Mouse (Mus musculus): ENCODE data around the gene Sptbn2. TPM values are rescaled to one million over a fixed set of nuclear protein-coding genes. Genes with fewer than 3 reads are reported as not detected.

Sptbn2 gene
- polyA plus RNA-seq (2015; fragmentation: Nextera tagmentation; extraction: Ambion mirVana): 2.8 and 2.9 TPM in 2 replicates

GRCm38 (mm10) chr19:4711098-4711600 lies at the start of gene Sptbn2:
Gene Sptbn2, plus strand, starts transcription at chr19:4711167.
- ATAC-seq (ENCODE audit: insufficient read depth, low FRiP score, low read depth): no peak
- H3K9me3 ChIP-seq: no peaks in the 10 kb centered on the region
- peak within 1 kb of the TSS; percentile 29 for H3K9ac ChIP-seq
- H3K4me2 ChIP-seq: peak within 1 kb of the TSS; percentile 99
- H3K36me3 ChIP-seq: no peaks in the 10 kb centered on the region
- H3K4me3 ChIP-seq (replicated peaks): peak within 1 kb of the TSS; percentile 52
- no peak within 1 kb of the TSS for H3K27ac ChIP-seq
- peaks cover 15% of the 10 kb centered on the region; the same call in 1 of the 2 replicates for H3K4me1 ChIP-seq
- H3K27me3 ChIP-seq (replicated peaks): peaks cover 42% of the 10 kb centered on the region
- 18% methylated on average over 13 of the region's 13 CpGs for WGBS

- Histone ChIP-seq H3K4me1 (no peaks in the 10 kb centered on the region), H3K27me3 (replicated peaks) (no peaks in the 10 kb centered on the region), H3K9ac (no peak overlapping the region), H3K4me3 (replicated peaks) (no peak overlapping the region), H3K36me3 (no peaks in the 10 kb centered on the region), H3K9me3 (no peaks in the 10 kb centered on the region), H3K27ac (no peak overlapping the region), H3K4me2 (no peak overlapping the region)
- no peak for ATAC-seq (ENCODE audit: insufficient read depth, low FRiP score, low read depth)
These were observed 44.2 kb upstream of the Sptbn2 start for GRCm38 (mm10) chr19:4666815-4667214.

GRCm38 (mm10) chr19:4670776-4671175 lies 40.2 kb upstream of the Sptbn2 start:
- no peak for ATAC-seq (ENCODE audit: insufficient read depth, low FRiP score, low read depth)
- no peaks in the 10 kb centered on the region for H3K9me3 ChIP-seq
- no peaks in the 10 kb centered on the region for H3K27me3 ChIP-seq (replicated peaks)
- WGBS: 34% methylated on average over 4 of the region's 4 CpGs
- H3K36me3 ChIP-seq: no peaks in the 10 kb centered on the region
- no peak overlapping the region for H3K27ac ChIP-seq
- no peak overlapping the region for H3K9ac ChIP-seq
- no peaks in the 10 kb centered on the region for H3K4me1 ChIP-seq
- no peak overlapping the region for H3K4me3 ChIP-seq (replicated peaks)
- H3K4me2 ChIP-seq: no peak overlapping the region

GRCm38 (mm10) chr19:4672401-4672800 lies 38.6 kb upstream of the Sptbn2 start:
- Histone ChIP-seq H3K9me3 (no peaks in the 10 kb centered on the region), H3K4me1 (no peaks in the 10 kb centered on the region), H3K36me3 (no peaks in the 10 kb centered on the region), H3K4me3 (replicated peaks) (no peak overlapping the region), H3K9ac (no peak overlapping the region), H3K4me2 (no peak overlapping the region), H3K27me3 (replicated peaks) (no peaks in the 10 kb centered on the region), H3K27ac (no peak overlapping the region)
- 51% methylated on average over 6 of the region's 6 CpGs for WGBS
- no peak for ATAC-seq (ENCODE audit: insufficient read depth, low FRiP score, low read depth)

GRCm38 (mm10) chr19:4694346-4694745 lies 16.6 kb upstream of the Sptbn2 start:
- no peak for ATAC-seq (ENCODE audit: insufficient read depth, low FRiP score, low read depth)
- Histone ChIP-seq H3K9me3 (no peaks in the 10 kb centered on the region), H3K36me3 (no peaks in the 10 kb centered on the region), H3K9ac (no peak overlapping the region), H3K4me1 (no peaks in the 10 kb centered on the region), H3K27me3 (replicated peaks) (peaks cover 16% of the 10 kb centered on the region; the same call in 1 of the 2 replicates), H3K4me3 (replicated peaks) (no peak overlapping the region), H3K27ac (no peak overlapping the region), H3K4me2 (no peak overlapping the region)
- 50% methylated on average over 3 of the region's 3 CpGs for whole genome bisulfite sequencing

GRCm38 (mm10) chr19:4697121-4697520 lies 13.8 kb upstream of the Sptbn2 start:
- 83% methylated on average over 3 of the region's 3 CpGs for WGBS
- H3K27me3 ChIP-seq (replicated peaks): peaks cover 24% of the 10 kb centered on the region; the same call in 1 of the 2 replicates

GRCm38 (mm10) chr19:4697721-4698120 lies 13.2 kb upstream of the Sptbn2 start:
- ATAC-seq (ENCODE audit: insufficient read depth, low FRiP score, low read depth): no peak
- 71% methylated on average over 9 of the region's 9 CpGs for WGBS
- H3K4me2 ChIP-seq: peak overlapping the region; percentile 87
- no peak overlapping the region for H3K9ac ChIP-seq
- H3K9me3 ChIP-seq: no peaks in the 10 kb centered on the region
- peaks cover 24% of the 10 kb centered on the region; the same call in 1 of the 2 replicates for H3K27me3 ChIP-seq (replicated peaks)
- no peaks in the 10 kb centered on the region for H3K36me3 ChIP-seq
- no peak overlapping the region for H3K27ac ChIP-seq
- H3K4me3 ChIP-seq (replicated peaks): peak overlapping the region; percentile 58
- H3K4me1 ChIP-seq: no peaks in the 10 kb centered on the region

More at GRCm38 (mm10) chr19:4697121-4697520, 13.8 kb upstream of the Sptbn2 start:
- no peak for ATAC-seq (ENCODE audit: insufficient read depth, low FRiP score, low read depth)
- no peaks in the 10 kb centered on the region for H3K4me1 ChIP-seq
- no peak overlapping the region for H3K27ac ChIP-seq
- H3K9me3 ChIP-seq: no peaks in the 10 kb centered on the region
- no peak overlapping the region for H3K4me3 ChIP-seq (replicated peaks)
- H3K9ac ChIP-seq: no peak overlapping the region
- H3K36me3 ChIP-seq: no peaks in the 10 kb centered on the region
- H3K4me2 ChIP-seq: no peak overlapping the region

- peak within 1 kb of the TSS; percentile 87 for H3K4me2 ChIP-seq
- peak; percentile 60 for ATAC-seq (ENCODE audit: insufficient read depth, low FRiP score, low read depth)
- H3K9ac ChIP-seq: no peak within 1 kb of the TSS; the same call in 1 of the 2 replicates
- no peaks in the 10 kb centered on the region for H3K36me3 ChIP-seq
- no peaks in the 10 kb centered on the region for H3K9me3 ChIP-seq
- no peaks in the 10 kb centered on the region for H3K4me1 ChIP-seq
- H3K27me3 ChIP-seq (replicated peaks): peaks cover 24% of the 10 kb centered on the region; the same call in 1 of the 2 replicates
- peak within 1 kb of the TSS; percentile 58 for H3K4me3 ChIP-seq (replicated peaks)
- H3K27ac ChIP-seq: no peak within 1 kb of the TSS
- under 1% methylated on average over 40 of the region's 40 CpGs for WGBS
These were observed 12.7 kb upstream of the Sptbn2 start, which contains the start of gene Gm960 for GRCm38 (mm10) chr19:4698205-4698677. Gene Gm960, minus strand, starts transcription at chr19:4698668.

GRCm38 (mm10) chr19:4698856-4699255 lies 12.1 kb upstream of the Sptbn2 start:
- ATAC-seq (ENCODE audit: insufficient read depth, low FRiP score, low read depth): no peak
- no peak overlapping the region for H3K27ac ChIP-seq
- no peak overlapping the region for H3K4me3 ChIP-seq (replicated peaks)
- peak overlapping the region; percentile 87 for H3K4me2 ChIP-seq
- no peaks in the 10 kb centered on the region for H3K9me3 ChIP-seq
- H3K4me1 ChIP-seq: no peaks in the 10 kb centered on the region
- H3K27me3 ChIP-seq (replicated peaks): peaks cover 24% of the 10 kb centered on the region; the same call in 1 of the 2 replicates
- H3K9ac ChIP-seq: no peak overlapping the region
- 33% methylated on average over 8 of the region's 8 CpGs for WGBS
- H3K36me3 ChIP-seq: no peaks in the 10 kb centered on the region

GRCm38 (mm10) chr19:4699821-4700220 lies 11.1 kb upstream of the Sptbn2 start:
- Histone ChIP-seq H3K4me1 (no peaks in the 10 kb centered on the region), H3K4me2 (no peak overlapping the region), H3K36me3 (no peaks in the 10 kb centered on the region), H3K27ac (no peak overlapping the region), H3K9ac (no peak overlapping the region), H3K27me3 (replicated peaks) (peaks cover 24% of the 10 kb centered on the region; the same call in 1 of the 2 replicates), H3K4me3 (replicated peaks) (no peak overlapping the region), H3K9me3 (no peaks in the 10 kb centered on the region)
- ATAC-seq (ENCODE audit: insufficient read depth, low FRiP score, low read depth): no peak
- 47% methylated on average over 5 of the region's 5 CpGs for WGBS

- Histone ChIP-seq H3K4me1 (no peaks in the 10 kb centered on the region), H3K27ac (no peak overlapping the region), H3K27me3 (replicated peaks) (peaks cover 24% of the 10 kb centered on the region; the same call in 1 of the 2 replicates), H3K9me3 (no peaks in the 10 kb centered on the region), H3K9ac (no peak overlapping the region), H3K4me3 (replicated peaks) (no peak overlapping the region), H3K4me2 (no peak overlapping the region), H3K36me3 (no peaks in the 10 kb centered on the region)
- ATAC-seq (ENCODE audit: insufficient read depth, low FRiP score, low read depth): no peak
- WGBS: 66% methylated on average over 8 of the region's 8 CpGs
These were observed 10.3 kb upstream of the Sptbn2 start for GRCm38 (mm10) chr19:4700656-4701055.

GRCm38 (mm10) chr19:4701221-4701620 lies 9.7 kb upstream of the Sptbn2 start:
- peaks cover 24% of the 10 kb centered on the region; the same call in 1 of the 2 replicates for H3K27me3 ChIP-seq (replicated peaks)
- H3K4me3 ChIP-seq (replicated peaks): no peak overlapping the region
- ATAC-seq (ENCODE audit: insufficient read depth, low FRiP score, low read depth): no peak
- no peaks in the 10 kb centered on the region for H3K36me3 ChIP-seq
- H3K4me2 ChIP-seq: no peak overlapping the region
- H3K9me3 ChIP-seq: no peaks in the 10 kb centered on the region
- 57% methylated on average over 7 of the region's 7 CpGs for WGBS
- H3K27ac ChIP-seq: no peak overlapping the region
- no peak overlapping the region for H3K9ac ChIP-seq
- no peaks in the 10 kb centered on the region for H3K4me1 ChIP-seq

Data from stomach, embryonic 15.5 days (tissue).